Mouse (Mus musculus) liver, postnatal 0 days (tissue): Measurements from ENCODE around the gene Csad.

Experiments used
- CTCF ChIP-seq: sonication (generic); IDR thresholded peaks from 2 replicates; pipeline ENCODE4 v1.5.1; 2016; ENCODE audit warnings: antibody characterized with exemption, low read depth
- EP300 ChIP-seq: IDR thresholded peaks from 2 replicates; pipeline ENCODE4 v1.6.1; 2016; ENCODE audit warnings: antibody characterized with exemption, low read depth, mild to moderate bottlenecking

DNA sequence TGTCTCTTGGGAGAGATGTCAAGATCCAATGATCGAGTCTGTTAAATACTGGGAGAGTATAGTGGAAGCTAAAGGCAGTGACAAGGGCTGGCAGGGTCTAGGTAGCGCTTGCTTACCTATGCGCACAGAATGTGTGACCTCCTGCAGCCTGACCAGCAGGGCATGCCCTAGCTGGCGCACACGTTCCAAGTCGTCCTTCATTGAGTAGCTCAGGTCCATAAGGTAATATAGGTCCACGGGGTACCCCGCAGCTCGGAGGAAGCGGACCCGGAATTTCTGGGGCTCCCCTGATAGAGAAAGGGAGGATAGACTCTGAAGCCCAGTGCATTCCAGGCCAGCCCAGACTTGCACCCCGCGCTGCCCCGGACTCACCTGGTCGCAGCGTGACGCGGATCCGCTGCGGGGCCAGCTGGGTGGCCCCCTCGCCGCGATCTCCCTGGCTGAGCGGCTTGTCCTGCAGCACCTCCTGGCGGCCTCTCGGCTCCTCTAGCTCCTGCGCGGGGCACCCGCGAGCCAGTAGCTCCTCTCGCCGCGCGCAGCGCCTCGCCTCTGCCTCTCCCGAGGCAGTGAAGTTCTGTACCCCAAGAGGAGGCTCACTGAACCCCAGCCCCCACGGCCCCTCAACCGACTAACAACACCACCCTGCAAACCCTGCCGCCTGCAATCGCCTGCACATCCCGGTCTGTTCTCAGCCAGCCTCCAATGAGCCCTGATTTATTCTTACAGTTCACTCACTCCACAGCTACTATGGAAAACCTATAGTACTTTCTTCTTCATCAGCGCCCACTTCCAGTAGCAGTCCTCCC, 19.9 kb upstream of the Csad start:
- TF ChIP-seq CTCF (peak; percentile 92), EP300 (no peak)
